Mouse (Mus musculus): ENCODE results near the gene Cd44.

Gene Cd44

GRCm38 (mm10) chr2:102763176-102763575, 138.3 kb downstream of the Cd44 start:
- no peak for DNase-seq (ENCODE audit: low spot score)

All from layer of hippocampus, adult 9-10 months (tissue).